Mouse (Mus musculus) effector memory CD4-positive, alpha-beta T cell, adult 5 months (primary cell): Measurements from ENCODE around the gene Mpp2. TPM values are rescaled to one million over a fixed set of nuclear protein-coding genes. Genes with fewer than 3 reads are reported as not detected.

Experiments used
- polyA plus RNA-seq: library from polyadenylated mRNA; unstranded; fragments of 100-300 nt; shearing (Covaris generic); gene quantifications from one replicate; pipeline ENCODE4 v1.2.1, GENCODE M21; 2017

The Mpp2 gene
- 6.8 TPM for polyA plus RNA-seq

GRCm38 (mm10) chr11:102087931-102088898 is at the start of gene Mpp2:
Gene Mpp2 (minus strand): TSS chr11:102088515.

DNA sequence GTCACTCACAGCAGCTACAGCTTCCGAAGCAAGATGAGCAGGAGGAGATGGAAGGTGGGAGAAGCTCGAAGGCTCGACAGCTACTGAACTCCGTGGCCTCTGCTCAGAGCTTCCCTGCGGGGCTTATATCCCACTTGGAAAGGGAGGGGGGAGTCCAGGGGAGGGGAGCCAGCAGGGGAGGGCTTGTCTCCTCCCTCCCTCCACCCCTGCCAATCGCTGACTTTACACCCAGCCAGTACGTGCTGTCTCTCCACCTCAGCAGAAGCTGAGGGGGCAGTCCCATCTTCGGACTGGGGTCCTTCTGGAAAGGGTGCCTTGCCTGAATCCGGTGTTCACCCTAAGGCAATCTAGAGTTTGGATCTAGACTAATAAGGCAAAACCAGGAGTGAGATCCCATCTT is 19.4 kb upstream of the Mpp2 start, which contains the start of gene Pyy:
Gene Pyy, minus strand, starts transcription at position 101 of the 400 bp plus-strand sequence.

DNA sequence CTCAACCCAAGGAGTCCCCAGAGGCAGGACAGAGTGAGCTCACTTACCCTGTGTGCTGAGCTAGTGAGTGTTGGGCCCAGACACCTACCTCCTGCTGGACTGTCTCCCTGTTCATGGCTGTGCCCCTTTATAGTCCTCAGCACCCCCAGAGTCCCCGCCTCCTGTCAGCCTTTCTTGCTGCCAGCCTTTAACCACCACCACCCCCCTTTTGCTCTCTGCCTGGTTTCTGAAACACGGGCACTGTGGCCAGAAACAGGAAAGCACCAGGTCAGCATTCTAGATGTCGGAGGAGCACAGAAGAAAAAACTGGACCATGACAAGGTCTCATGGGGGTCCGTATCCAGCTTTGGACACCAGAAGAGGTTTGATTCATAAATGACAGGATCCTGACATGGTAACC is 12.9 kb upstream of the Mpp2 start, which contains the start of gene Ppy:
Gene Ppy, minus strand, starts transcription at position 101 of the 400 bp plus-strand sequence.

DNA sequence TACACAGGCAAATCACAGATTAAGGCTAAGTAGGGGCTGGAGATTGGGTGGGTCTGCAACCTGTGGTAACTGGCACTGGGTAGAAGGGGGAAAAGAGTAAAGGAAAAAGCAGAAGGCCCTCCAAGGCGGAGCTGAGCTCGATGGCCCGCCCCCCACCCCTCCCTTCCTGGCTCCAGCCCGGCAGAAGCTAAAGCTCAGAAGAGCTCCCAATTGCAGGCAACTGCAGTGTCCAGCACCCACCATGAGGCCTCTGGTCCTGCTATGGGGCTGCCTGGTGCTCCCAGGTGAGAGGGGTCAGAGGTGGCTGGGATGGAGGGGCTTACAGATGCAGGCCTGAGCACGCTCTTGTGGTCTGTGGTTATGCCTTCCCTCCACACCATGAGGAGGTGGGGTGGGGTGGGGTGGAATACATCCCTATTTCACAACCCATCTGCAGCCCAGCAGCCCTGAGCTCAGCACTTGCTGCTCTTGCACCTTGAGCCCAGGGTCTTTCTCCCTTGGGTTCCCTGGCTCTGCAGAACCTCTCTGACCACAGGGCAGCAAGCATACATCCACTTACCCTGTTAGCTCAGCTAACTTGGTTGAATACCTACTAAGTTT is 46.9 kb downstream of the Mpp2 start, which contains the start of gene Cd300lg:
Gene Cd300lg, plus strand, starts transcription at position 160 of the 600 bp plus-strand sequence.

DNA sequence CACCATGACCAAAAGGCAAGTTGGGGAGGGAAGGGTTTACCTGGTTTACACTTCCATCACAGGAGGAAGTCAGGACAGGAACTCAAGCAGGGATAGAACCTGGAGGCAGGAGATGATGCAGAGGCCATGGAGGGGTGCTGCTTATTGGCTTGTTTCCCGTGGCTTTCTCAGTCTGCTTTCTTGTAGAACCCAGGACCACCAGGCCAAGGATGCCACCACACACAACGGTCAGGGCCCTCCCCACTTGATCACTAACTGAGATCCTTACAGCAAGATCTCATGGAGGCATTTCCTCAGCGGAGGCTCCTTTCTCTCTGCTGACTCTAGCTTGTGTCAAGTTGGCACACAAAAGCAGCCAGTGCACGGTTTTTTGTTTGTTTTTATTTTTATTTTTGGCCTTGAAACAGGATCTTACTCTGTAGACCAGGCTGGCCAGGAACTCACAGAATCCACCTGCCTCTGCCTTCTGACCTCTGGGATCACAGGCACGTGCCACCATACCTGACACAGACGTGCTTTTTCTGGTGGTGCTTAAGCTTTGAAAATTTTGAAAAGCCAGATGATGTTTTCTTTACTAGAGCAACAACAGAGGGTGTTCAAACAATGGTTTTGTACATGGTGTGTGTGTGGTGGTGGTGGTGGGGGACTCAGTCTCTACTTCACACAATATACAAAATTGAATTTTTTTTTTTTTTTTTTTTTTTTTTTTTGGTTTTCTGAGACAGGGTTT is 60.1 kb downstream of the Mpp2 start, which contains the start of gene Mpp3:
Gene Mpp3, minus strand, starts transcription at position 375 of the 730 bp plus-strand sequence.

Other genes starting within 250 kb of the Mpp2 start
- gene Meox1, start 194.1 kb downstream of the Mpp2 start, polyA plus RNA-seq = not detected
- gene Sost, start 121.5 kb downstream of the Mpp2 start, polyA plus RNA-seq = not detected
- not detected for gene Cfap97d1, start 104.2 kb downstream of the Mpp2 start, polyA plus RNA-seq
- 1.8 TPM for gene Dusp3, start 101.5 kb downstream of the Mpp2 start, polyA plus RNA-seq
- not detected for gene Mpp3, start 60.1 kb downstream of the Mpp2 start, polyA plus RNA-seq
- gene Cd300lg, start 47.0 kb downstream of the Mpp2 start, polyA plus RNA-seq = not detected
- gene Ppy, start 12.8 kb upstream of the Mpp2 start, polyA plus RNA-seq = not detected
- gene Pyy, start 19.3 kb upstream of the Mpp2 start, polyA plus RNA-seq = not detected
- not detected for gene Nags, start 57.0 kb upstream of the Mpp2 start, polyA plus RNA-seq
- gene Tmem101, start 67.9 kb upstream of the Mpp2 start, polyA plus RNA-seq = 3.8 TPM
- gene Lsm12, start 96.8 kb upstream of the Mpp2 start, polyA plus RNA-seq = 76.2 TPM
- gene G6pc3, start 101.1 kb upstream of the Mpp2 start, polyA plus RNA-seq = 36.5 TPM
- 46.4 TPM for gene Hdac5, start 141.7 kb upstream of the Mpp2 start, polyA plus RNA-seq
- not detected for gene BC030867, start 160.4 kb upstream of the Mpp2 start, polyA plus RNA-seq
- not detected for gene Asb16, start 180.2 kb upstream of the Mpp2 start, polyA plus RNA-seq
- gene Tmub2, start 196.4 kb upstream of the Mpp2 start, polyA plus RNA-seq = 44.8 TPM
- 18.1 TPM for gene Atxn7l3, start 208.1 kb upstream of the Mpp2 start, polyA plus RNA-seq
- 110 TPM for gene Ubtf, start 231.2 kb upstream of the Mpp2 start, polyA plus RNA-seq